Mouse (Mus musculus): Measurements from ENCODE around the gene Sh2d2a.

- no peak for TF ChIP-seq CTCF (conservative IDR thresholded peaks at IDR 0.05 in 1 of 2, IDR thresholded peaks at IDR 0.05 in 1 of 2; ENCODE audit: low read depth in 2 of 2, low read length in 2 of 2)
- no peak for TF ChIP-seq POLR2A (IDR thresholded peaks at IDR 0.05; ENCODE audit: low read depth, low read length)
- no peak for TF ChIP-seq PAX5 (IDR thresholded peaks at IDR 0.05; ENCODE audit: low read length)
- no peak for TF ChIP-seq MAX (IDR thresholded peaks at IDR 0.05; ENCODE audit: low read length)
- no peak for TF ChIP-seq KAT2A (IDR thresholded peaks at IDR 0.05; ENCODE audit: insufficient replicate concordance, low read length)
- TF ChIP-seq POLR2AphosphoS2 (IDR thresholded peaks at IDR 0.05; ENCODE audit: low read depth, low read length): no peak
Observed at GRCm38 (mm10) chr3:87899266-87899665, 52.7 kb downstream of the Sh2d2a start.

Measured in CH12.LX (cell line).